Mouse (Mus musculus): ENCODE measurements around the gene Fsd1l.

Gene Fsd1l

GRCm38 (mm10) chr4:53631316-53632010 lies at the start of gene Fsd1l:
Fsd1l (plus strand) TSS chr4:53631471.
- peak; percentile 67 to 77 for DNase-seq

GRCm38 (mm10) chr4:53587676-53588075 lies 43.6 kb upstream of the Fsd1l start:
- DNase-seq, result no peak

- no peak for DNase-seq
These were observed 42.3 kb upstream of the Fsd1l start for GRCm38 (mm10) chr4:53588936-53589335.

- no peak for DNase-seq
These were observed 41.8 kb upstream of the Fsd1l start for GRCm38 (mm10) chr4:53589466-53589865.

- no peak for DNase-seq
These were observed 41.1 kb upstream of the Fsd1l start for GRCm38 (mm10) chr4:53590163-53590562.

GRCm38 (mm10) chr4:53590691-53591447 lies 40.4 kb upstream of the Fsd1l start:
- DNase-seq, result no peak

- DNase-seq, result no peak
These were observed 39.7 kb upstream of the Fsd1l start for GRCm38 (mm10) chr4:53591536-53591935.

- DNase-seq, result no peak
These were observed 39.3 kb upstream of the Fsd1l start for GRCm38 (mm10) chr4:53591941-53592340.

GRCm38 (mm10) chr4:53592386-53592785 lies 38.9 kb upstream of the Fsd1l start:
- DNase-seq, result peak; percentile 42 to 57

- DNase-seq, result peak; percentile 40 to 58
These were observed 37.1 kb upstream of the Fsd1l start for GRCm38 (mm10) chr4:53594204-53594603.

GRCm38 (mm10) chr4:53595246-53596062 lies 35.8 kb upstream of the Fsd1l start:
- peak in 1 of 2 experiments; percentile 12 for DNase-seq

GRCm38 (mm10) chr4:53596063-53596895 lies 35.0 kb upstream of the Fsd1l start:
- peak in 1 of 2 experiments; percentile 5 for DNase-seq

GRCm38 (mm10) chr4:53600462-53600861 lies 30.8 kb upstream of the Fsd1l start:
- peak in 1 of 2 experiments; percentile 24 for DNase-seq

- no peak for DNase-seq
These were observed 16.6 kb upstream of the Fsd1l start for GRCm38 (mm10) chr4:53614576-53615225.

- no peak for DNase-seq
These were observed 13.3 kb upstream of the Fsd1l start for GRCm38 (mm10) chr4:53617968-53618367.

GRCm38 (mm10) chr4:53620104-53620503 lies 11.2 kb upstream of the Fsd1l start:
- no peak for DNase-seq

- DNase-seq, result no peak
These were observed 10.2 kb upstream of the Fsd1l start for GRCm38 (mm10) chr4:53621084-53621483.

GRCm38 (mm10) chr4:53621490-53621889 lies 9.8 kb upstream of the Fsd1l start:
- DNase-seq, result no peak

- no peak for DNase-seq
These were observed 7.6 kb upstream of the Fsd1l start for GRCm38 (mm10) chr4:53623711-53624110.

- DNase-seq, result no peak
These were observed 6.5 kb upstream of the Fsd1l start for GRCm38 (mm10) chr4:53624816-53625215.

- DNase-seq, result no peak
These were observed 6.0 kb upstream of the Fsd1l start for GRCm38 (mm10) chr4:53625263-53625662.

GRCm38 (mm10) chr4:53628924-53629323 lies 2.3 kb upstream of the Fsd1l start:
- peak; percentile 26 to 45 for DNase-seq

All from lung, adult 18-20 months (tissue).